Mouse (Mus musculus): ENCODE results near the gene Olig2.
"Not testable (repeated sequence)": the region's sequence is repeated elsewhere in the genome, so short reads cannot be mapped to it uniquely, and the experiment has no call there.

Gene Olig2

DNA sequence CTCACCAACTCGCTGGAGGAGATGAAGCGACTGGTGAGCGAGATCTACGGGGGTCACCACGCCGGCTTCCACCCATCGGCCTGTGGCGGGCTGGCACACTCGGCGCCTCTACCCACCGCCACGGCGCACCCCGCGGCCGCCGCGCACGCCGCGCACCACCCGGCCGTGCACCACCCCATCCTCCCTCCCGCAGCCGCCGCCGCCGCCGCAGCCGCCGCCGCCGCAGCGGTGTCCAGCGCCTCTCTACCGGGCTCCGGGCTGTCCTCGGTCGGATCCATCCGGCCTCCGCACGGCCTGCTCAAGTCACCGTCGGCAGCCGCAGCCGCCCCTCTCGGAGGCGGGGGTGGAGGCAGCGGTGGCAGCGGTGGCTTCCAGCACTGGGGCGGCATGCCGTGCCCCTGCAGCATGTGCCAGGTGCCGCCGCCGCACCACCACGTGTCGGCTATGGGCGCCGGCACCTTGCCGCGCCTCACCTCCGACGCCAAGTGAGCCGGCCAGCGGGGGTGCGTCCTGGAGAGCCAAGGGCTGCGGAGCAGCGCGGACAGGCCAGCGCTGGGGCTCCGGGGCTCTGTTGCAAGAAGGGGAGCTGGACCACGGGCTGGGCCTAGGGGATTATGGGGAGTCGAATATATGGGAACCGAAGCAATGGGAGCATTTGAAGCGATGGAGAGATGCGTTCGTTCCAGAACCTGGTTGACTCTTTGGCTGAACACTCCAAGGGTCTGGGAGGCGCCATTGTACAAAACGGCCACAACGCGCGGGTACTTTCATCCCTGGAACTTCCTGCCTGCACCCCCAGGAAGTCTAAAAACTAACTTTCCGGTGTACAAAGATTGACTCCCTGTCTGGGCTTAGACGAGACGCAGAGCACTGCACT lies 1.9 kb downstream of the Olig2 start:
- DNase-seq, result no peak

DNA sequence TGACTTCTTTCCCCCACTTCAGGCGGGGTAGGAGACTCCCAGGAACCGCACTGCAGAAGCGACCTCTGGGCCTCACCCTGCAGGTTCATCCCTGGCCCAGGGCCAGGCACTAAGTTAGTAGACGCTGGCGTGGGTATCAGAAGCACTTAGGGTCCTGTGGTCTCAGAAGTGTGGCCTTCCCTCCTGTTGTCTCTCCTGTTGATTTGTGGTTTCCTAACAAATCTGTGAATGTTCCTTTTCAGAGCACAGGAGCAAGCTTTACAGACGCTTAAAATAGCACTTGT lies 2.4 kb downstream of the Olig2 start:
- DNase-seq, result no peak

DNA sequence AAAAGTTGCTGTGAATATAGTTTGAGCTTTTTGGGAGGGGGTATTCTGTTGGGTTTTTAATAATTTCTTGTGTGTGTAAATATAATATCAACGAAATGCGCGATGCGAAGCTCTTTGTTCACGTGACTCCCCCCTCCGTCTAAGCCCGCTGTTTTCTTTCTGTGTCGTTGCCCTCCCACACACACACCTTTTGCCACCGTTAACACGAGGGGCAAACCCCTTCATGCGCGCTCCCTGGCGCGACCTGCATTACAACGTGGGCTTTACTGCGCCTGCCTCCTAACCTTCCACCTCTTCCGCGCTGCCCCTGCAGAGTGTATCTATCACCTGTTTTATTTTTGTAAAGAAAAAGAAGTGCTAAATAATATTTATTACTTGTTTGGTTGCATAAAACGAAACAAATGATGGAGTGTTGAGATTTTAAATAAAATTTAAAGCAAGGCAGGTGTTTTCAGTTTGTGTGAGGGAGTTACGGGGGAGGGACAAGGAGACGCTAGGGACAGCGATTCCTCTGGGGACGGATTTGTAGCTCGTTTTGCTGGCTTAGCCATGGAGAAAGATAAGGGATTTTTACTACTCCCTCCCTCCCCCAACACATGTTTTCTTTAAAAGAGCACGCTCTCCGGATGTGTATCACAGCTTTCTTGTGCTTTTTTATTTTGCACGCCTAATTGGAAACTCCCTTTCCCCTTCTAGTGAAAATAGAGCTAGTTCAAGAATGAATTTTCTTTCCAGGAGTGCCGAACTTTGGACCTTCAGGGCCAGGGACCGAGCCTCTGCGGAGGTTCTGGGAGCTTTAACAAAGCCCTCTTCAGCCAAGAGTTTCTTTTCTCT lies 3.2 kb downstream of the Olig2 start:
- no peak for DNase-seq

DNA sequence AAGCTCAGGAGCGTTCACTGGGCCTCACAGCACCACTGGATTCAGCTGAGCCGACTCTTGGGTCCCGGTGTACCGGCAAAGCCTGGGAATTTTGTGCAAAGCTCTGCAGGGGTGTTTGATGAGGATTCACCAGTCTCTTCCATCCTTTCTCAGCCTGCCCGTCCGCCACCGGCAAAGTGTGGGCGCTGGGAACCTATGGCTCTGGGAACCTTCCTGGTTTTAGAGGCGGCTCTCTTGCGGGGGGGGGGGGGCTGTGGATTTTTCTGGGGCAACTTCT lies 3.8 kb downstream of the Olig2 start:
- DNase-seq, result no peak

DNA sequence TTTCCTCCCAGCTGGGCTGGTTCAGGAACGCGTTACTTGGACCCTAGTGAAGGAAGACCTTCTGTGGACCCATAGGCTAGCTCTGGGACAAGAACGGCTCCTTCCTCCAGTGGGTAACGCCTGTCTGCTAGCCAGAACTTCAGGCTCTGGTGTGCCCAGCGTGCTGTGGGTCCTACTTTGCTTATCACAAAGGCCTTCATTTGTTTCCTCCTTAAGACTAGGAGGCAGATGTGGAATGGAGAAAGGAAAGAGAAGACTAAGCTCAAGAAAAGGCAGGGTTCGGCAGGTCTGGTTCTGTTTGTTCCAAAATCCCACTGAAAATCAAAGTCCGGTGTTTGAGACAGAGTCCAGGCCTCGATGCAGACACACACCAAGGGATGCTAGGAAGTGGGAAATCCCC lies 4.4 kb downstream of the Olig2 start:
- DNase-seq, result no peak

DNA sequence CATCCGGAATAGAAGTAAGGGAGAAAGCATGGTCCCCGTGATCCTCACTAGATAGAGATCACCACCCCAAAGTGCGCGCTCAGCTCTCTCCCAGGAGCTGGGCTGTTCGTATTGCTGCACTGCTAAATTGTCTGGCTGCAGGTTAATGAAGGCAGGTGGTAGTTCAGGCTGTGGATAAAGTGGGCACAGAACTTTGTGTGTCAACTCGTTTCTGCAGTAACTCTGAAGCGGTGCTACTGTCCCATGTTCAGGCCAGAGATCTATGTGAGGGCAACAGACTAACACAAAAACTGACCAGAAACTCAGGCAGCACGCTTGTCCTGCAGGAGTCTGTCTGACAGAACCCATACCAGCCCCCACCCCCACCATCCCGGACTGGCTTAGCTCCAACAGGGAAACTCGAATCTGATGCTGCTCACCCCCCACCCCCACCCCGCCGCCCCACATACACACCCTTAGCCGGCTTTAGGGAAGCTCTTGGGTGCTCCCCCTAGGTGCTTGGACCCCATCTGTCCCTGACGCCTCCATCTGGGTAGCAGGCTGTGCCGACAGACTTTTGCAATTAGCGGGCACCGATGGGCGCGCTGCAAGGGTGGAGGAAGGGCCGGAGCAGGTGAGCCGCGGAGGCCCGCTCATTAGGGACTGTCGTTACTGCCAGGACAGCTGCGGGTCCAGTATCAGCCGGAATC lies 6.7 kb downstream of the Olig2 start:
- DNase-seq, result no peak

DNA sequence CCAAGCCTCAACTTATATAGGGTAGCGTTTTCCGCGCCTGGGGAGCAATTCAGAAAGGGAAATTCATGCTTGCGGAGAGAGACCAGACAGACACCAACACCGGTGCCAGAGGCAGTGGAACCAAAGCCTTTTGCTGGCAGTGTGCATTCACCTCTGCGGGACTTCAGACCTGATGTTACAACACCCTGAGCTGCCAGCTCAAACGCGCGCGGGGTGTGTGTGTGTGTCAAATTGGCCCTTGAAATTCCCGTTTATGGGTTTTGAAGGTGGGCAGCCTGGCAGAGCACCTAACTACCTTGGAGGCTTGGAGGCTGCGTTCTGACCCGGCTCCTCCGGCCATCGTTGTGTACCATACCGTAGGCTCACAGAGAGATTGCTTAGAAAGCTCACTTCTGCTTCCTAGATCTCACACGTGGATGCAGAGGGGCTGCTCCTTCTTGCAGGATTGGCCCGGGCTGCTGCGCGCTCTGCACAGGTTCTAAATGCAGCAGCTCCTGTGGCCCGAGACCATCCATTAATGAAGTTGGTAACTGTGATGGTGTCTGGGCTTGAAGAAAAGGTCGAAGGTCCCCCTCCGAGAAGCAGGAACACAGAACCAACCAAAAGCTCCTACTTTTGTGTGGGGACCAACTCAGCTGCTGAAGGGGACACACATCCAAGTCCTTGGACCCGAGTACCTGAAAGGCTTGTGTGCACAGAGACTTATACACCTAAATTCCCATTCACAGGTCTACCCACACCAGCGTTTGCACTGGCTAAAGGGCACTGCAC lies 7.4 kb downstream of the Olig2 start:
- no peak for DNase-seq

DNA sequence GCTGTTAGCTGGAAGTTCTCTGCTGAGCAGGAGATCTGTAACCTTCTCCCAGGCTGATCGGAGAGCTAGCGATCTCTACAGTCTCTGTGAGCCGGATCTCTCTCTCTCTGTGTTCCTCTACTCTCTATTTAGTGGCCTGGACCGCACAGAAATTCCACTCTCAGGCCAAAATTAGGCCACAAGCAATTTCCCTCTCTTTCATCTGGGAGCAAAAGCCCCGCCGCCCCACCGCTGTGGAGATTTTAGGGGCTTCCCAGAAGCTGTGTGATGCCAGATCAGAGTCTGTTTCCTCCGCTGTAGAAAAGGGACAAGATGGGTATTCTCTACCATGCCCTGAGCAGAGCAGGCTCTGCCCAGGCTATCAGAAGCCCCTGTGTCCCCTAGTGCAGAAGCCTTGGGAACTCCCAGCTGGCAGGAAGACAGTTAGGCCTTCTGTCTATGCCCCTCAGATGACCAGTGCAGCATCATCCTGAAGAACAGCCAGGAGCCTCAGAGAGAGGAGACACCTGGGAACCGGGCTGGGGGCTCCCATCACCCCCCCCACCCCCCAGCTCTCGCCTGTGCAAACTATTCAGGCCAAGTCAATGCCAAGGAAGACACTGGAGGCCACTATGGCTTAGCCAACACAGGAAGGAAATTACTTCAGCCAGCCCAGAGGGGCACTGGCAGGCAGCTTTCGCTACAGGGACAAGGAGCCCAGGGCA lies 8.1 kb downstream of the Olig2 start:
- DNase-seq, result no peak

DNA sequence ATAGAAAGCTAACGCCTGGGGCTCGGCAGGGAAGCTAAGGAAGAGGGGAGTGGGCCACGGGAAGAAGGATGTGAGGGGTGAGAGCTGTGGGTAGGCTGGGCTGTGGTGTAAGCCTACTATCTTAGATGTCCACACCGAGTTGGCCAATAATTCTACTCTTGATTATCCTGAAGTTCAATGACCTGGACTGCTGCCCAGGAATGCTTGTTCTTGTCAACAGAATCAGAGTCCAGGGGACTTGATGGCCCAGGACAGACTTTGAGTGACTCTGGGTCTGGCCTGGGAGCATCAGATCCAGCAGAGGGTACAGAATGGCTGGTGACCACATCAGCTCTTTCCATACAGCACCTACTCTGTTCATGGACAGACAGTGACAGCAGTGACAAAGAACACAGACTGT lies 13.8 kb downstream of the Olig2 start:
- no peak for DNase-seq

DNA sequence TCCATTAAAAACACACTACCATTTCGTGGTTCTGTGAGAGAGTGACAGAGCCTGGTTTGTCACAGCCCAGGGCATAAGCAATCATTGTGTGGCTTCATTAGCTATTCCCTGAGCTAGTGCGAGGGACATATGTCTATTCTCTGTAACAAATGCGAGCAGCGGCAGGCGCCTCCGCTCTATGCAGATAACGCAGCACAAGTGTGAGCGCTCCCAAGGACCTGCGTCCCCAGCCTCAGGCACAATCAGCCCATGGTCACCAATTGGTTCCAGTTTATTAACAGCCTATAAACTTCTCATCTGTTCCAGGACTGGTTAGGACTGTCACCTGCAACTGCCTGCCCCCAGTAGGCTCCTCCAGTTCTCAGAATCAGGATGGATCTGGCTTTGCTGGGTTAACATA lies 21.0 kb downstream of the Olig2 start:
- no peak for DNase-seq

DNA sequence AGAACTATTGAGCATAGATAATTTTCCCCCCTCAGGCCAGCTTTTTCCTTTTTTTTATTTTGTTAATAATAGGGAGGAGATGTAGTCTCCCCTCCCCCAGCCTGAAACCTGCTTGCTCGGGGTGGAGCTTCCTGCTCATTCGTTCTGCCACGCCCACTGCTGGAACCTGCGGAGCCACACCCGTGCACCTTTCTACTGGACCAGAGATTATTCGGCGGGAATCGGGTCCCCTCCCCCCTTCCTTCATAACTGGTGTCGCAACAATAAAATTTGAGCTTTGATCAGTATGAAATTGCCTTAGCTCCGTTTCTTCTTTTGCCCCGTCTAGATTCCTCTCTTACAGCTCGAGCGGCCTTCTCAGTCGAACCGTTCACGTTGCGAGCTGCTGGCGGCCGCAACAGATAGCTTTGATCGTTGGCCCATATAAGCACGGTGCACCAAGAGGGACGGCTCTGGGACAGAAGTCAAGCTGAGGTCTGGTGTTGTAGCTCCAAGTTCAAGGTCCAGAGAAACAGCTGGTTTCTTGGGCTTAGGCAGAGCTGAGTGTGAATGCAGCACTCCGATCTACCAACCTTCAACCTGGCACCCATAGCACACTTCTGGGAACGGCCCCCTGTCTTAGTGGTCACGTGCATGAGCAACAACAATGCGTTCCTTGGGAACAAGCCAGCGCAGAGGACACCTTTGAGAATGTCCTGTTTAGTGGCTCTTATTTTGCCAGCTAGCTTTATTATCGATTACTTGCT lies 30.3 kb downstream of the Olig2 start:
- not testable (repeated sequence) for DNase-seq

DNA sequence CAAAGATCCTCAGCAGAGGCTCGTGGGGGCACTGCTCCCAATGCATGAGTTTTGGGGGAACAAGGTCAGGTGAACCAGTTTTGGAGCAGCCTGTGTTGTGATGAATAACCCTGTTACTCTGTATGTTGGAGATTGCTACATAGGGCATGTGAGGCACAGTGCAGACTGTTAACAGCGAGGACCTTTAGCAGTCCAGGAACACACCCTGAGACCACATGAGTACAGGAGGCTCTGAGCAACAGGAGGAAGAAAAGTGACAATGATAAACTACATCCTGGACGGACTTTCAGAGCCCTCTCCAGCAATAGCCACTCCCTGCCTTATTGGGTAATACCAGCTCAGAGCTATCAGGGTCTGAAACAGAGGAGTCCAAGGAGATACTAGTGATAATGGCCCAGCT lies 33.7 kb downstream of the Olig2 start:
- DNase-seq, result no peak

DNA sequence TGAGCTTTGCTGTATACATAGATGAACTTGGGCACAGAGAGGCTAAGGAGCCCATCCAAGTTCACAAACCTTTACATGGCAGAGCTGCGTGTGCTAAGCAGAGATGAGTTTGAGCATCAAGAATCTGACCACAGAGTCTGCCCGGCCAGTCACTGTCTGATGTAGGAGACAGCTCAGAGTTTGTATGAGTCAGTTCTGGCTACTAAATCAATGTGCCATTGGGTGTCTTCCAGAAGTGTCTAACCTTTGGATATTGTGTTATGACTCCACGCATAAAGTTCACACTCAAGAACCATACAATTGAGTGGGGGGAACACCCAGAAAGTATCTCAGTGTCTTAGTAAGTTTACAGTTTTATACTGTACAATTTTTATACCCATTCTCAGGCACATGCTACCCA lies 35.6 kb downstream of the Olig2 start:
- no peak for DNase-seq

DNA sequence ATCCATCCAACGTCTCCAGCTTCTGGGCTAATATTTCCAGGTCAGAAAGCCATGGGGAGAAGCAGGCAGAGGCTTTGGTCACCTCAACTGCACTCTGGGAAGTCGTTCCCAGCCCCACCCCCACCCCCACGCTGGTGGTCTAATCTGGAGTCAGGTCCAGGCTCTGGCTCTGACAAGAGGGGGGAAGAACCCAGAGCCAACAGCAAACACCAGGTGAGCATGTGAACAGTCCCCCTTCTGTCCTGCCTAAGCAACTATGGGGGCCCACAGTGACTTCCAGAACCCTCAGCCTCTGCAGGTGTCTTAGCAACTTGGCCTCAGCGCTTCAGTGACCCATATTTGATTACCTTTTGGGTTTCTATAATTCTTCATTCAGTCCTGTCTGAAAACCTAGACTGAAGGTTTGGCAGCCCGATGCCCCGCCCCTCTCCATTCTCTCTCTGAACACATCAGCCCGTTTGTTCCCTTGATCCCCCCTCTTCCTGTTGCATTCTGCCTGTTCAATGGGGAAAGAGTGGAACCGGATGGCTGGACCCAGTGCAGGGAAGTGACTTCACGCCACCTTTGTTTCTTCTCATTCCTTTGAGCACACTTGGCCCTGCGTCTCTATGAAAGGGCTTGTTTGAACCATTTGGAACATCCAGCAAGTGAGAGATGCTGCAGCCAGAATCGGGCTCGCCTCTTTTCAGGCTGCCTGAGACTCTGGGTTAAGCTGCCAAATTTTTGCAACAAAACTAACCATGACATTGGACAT lies 37.4 kb downstream of the Olig2 start:
- DNase-seq, result no peak

DNA sequence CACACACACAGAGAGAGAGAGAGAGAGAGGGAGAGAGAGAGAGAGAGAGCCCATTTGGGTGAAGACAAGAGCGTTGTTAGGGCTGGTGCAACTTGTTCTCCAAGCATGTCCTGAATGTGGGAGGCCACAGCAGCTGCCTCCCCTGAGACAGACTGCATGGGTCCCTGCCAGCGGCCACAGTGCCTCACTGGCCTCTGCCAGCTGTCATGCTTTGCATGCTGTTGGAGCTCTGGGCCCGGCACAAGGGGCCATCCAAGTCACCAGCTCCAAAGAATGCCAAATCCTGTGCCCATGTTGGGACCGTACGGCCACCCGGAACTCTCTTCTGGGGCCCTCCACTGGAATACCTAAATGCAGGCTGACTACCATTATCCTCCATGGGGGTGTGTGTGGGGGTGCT lies 40.7 kb downstream of the Olig2 start:
- DNase-seq, result no peak

DNA sequence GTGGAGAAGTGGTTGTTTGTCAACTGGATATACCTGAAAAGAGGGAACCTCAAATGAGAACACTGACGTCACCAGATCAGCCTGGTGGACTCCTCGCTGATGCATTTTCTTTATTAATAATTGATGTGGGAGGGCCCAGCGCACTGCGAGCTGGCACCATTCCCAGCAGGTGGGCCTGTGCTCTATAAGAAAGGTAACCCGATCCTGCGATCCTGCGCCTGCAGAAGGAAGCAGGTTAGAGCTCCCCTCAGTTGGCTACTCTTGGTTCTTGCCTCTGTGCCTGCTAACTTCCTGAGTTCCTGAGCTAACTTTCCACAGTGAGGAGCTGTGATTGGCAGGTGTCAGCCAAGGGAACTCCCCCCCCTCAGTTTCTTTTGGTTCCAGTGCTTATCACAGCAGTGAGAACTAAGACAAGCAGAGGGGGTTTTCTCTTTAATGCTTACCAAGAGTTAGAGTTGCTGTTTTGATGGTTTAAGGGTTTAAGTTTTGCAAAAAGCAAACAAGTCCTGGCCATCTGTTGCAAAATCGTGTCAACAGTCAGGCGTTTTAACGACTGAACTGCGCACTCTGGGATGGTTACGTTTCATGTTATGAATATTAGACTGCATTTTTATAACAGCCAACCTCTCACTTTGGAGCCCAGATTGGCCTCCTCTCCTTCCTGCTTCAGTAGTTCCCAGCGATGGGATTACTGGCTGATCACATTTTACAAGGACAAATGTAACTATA lies 43.6 kb downstream of the Olig2 start:
- DNase-seq, result no peak

DNA sequence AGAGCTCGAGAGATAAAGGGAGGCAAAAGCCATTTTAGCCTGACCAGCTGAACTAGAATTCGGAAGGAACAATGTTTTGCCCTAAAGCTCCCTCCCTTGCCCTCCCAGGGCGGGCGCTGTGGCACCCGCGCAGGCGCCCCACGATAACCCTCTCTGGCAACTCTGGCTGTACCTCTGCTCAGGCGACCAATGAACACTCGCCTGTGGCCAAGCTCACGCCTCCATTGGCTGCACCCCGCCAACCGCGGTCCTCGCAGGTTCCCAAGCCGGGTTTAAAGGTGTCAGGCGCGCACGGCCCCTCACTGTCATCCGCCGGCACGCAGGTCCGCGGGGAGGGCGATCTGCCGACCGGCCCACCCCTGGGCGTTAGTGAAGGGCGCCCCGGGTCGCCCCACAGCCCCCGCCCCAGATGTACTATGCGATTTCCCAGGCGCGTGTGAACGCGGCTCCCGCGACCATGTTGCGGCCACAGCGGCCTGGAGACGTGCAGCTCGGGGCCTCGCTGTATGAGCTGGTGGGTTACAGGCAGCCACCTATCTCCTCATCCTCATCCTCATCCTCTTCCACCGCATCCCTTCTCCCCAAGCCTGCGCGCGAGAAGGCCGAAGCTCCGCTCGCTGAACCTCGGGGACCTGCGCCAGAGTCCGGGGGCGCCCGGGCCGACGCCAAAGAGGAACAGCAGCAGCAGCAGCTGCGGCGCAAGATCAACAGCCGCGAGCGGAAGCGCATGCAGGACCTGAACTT lies 44.4 kb downstream of the Olig2 start, which contains the start of gene Olig1:
Olig1 (plus strand) TSS at position 305 of the 744 bp plus-strand sequence.
- DNase-seq, result peak in 1 of 2 experiments; percentile 6

DNA sequence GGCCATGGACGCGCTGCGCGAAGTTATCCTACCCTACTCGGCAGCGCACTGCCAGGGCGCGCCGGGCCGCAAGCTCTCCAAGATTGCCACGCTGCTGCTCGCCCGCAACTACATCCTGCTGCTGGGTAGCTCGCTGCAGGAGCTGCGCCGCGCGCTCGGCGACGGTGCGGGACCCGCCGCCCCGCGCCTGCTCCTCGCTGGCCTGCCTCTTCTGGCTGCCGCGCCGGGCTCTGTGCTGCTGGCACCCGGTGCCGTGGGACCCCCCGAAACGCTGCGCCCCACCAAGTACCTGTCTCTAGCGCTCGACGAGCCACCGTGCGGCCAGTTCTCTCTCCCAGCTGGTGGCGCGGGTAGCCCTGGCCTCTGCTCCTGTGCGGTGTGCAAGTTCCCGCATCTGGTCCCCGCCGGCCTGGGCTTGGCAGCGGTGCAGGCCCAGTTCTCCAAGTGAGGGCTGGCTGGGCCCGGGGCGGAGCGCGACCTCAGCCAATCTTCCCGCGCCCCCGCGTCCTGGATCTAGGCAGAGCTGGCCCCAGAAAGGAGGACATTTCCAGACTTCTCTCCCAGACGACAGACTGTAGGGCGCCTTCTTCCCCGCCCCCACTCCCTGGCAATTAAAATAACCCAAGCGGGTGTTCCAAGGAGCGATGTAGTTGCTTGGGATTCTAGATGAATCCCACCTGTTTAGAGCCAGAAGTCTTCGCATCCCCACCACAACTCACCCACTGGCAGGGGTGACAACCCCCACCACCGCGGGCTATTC lies 45.1 kb downstream of the Olig2 start:
- DNase-seq, result no peak
